Mouse (Mus musculus): ENCODE results near the gene Slc46a2.
A peak's percentile ranks its signal among the peaks of the same experiment; 100 is the strongest.

Gene Slc46a2

DNA sequence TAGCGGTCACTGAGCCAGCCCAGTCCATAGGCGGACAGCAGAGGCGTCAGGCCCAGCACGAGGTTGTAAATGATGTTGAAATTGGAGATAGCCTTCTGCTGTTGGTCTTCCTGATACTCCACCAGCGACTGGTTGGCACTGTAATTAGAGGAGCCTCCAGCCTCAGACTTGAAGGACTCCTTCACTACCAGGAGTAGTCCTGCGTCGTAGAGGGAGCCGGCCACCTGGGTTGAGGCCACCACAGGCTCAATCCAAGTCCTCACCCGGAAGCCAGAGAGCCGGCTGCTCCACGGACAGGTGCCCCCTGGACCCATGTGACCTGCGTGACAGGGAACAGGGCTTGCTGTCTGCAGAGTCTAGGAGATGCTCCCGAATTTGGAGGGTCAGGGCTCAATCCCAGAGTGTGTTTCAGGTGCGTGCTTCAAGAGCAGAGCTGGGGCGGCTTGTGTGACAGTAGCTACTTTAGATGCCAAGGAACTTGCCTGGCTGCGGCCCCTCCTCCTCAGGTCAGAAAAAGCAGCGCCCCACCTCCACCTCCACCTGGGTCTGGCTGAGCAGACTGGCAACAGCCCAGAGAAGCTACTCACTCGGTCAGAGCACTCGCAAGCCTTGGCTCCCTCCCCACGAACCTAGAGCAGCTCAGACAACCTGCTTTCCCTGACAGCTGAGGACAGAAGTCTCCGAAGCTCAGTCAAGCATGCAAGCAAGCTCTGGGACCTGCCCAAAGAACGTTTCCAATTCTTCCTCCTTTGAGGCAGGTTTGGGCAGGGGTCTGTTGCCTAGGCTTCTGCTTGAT, at the start of gene Slc46a2:
Slc46a2 (minus strand) TSS at position 449 of the 796 bp plus-strand sequence.
- no peak for DNase-seq

GRCm38 (mm10) chr4:59963405-59964344, 48.8 kb upstream of the Slc46a2 start, which contains the start of gene Mup6:
Gene Mup6 (plus strand): TSS chr4:59964294.
- DNase-seq, result no peak

- no peak for DNase-seq
Measured at GRCm38 (mm10) chr4:59960610-59961009, 45.8 kb upstream of the Slc46a2 start, which contains the start of gene Mup4. Gene Mup4 (minus strand): TSS chr4:59960710.

DNA sequence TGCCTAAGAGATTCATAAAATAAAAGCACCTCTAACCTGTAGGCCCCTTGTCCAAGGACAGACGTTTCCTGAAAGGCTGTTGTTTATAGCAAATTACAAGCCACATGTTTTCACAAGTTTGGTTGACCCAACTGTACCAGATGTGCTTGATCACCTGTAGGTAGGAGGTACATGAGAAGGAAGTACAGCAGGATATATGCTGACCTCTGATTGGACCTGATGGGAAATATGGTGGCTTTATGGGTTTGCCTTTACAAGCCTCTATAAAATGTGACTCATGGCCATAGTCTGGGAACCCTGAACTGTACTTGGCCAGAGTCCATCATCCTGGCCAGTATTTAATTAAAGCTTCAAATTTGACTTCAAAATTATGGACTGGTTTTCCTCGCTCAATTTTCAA, 22.7 kb upstream of the Slc46a2 start:
- DNase-seq, result no peak

DNA sequence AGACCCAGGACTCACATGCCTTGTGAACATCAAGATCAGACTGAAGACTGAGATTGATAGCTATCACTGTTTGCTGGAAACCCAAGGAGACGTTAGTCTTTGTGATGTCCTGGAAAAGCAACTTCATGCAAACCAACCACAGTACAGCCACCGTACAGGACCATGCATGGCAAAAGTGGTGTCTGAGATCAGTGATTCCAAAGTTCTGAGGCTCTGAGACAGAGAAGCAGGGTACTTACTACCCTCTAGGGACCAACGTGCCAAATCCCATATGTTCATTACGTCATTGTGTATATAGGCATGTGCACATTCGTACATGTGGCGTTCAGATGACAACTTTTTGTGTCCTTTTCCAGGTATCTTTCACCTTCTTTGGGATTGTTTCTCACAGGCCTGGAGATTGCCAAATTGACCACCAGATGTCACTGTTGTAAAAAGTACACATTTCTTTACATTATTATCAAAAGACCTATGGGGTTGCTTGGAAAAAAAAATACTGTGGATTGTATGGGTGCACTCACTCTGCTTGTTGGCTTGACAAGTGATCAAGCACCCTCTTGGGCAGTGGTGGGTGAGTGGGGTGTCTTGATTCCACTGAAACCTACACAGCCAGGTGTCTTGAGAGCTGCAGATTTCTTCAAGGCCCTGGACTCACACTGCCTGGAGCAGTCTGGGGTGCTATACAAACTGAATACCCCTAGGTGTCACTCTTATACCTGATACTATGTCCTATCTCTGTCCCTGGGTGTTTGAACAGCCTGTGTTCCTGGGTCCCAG, 17.8 kb upstream of the Slc46a2 start:
- no peak for DNase-seq

GRCm38 (mm10) chr4:59928347-59928746, 13.5 kb upstream of the Slc46a2 start:
- DNase-seq, result peak; percentile 55

DNA sequence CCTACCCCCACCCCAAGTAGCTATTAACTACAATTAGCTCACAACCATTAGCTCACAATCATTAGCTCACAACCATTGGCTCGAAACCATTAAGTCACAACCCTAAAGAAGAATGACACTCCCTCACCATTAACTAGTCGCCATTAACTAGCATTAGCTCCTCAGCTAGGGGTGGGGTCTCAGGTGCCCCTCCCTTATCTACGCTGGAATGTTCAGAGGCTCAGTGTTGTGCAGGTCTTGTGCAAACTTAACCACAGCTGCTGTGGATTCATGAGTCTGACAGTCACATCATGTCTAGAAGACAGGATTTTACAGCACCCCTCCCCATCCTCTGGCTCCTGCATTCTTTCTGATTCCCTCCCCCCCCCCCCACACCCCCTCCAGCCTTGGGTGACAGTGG, 12.8 kb upstream of the Slc46a2 start:
- DNase-seq, result no peak

- no peak for DNase-seq
Measured at GRCm38 (mm10) chr4:59925082-59925481, 10.2 kb upstream of the Slc46a2 start.

- DNase-seq, result no peak
Measured at GRCm38 (mm10) chr4:59917966-59918365, 3.1 kb upstream of the Slc46a2 start.

GRCm38 (mm10) chr4:59908785-59909184, 6.1 kb downstream of the Slc46a2 start:
- DNase-seq, result no peak

GRCm38 (mm10) chr4:59907657-59908230, 7.1 kb downstream of the Slc46a2 start:
- DNase-seq, result no peak

- no peak for DNase-seq
Measured at GRCm38 (mm10) chr4:59907092-59907491, 7.8 kb downstream of the Slc46a2 start.

DNA sequence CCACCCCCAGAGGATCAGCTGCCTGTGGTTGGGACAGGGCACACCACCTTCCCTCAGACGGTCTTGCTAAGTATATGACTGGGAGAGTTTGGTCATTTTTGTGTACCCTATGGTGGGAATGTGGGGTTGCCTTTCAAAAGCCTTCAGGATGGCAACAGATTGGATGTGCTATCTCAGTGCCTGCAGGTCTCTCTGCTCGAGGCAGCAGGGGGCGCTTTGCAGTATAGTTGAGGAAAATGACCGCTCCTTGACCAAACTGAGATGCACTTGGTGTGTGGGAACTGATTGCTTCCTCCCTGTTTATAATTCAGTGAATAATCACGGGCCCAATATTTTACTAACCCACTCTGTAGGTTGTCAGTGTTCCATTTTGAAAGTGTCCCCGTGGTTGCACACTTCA, 12.3 kb downstream of the Slc46a2 start:
- no peak for DNase-seq

DNA sequence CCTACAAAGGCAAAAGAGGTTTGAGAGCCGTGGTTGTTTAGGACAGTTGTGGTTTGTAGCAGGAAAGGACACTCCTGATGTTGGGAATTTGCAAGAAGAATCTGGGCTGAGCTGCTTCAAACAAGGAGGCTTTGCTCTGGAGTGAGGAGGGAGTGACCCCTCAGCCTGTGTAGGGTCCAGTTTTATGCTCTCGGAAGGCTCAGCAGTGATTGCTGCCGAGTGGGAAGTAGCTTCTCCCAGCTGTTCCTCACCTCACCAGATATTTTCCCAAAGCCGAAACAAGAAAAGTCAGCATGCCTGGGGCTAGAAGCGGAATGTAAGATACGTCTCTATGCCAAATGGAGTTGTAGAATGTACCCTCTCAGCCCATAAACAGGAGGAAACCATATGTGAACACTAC, 13.0 kb downstream of the Slc46a2 start:
- no peak for DNase-seq

- no peak for DNase-seq
Measured at GRCm38 (mm10) chr4:59898521-59898919, 16.3 kb downstream of the Slc46a2 start.

GRCm38 (mm10) chr4:59897814-59898520, 16.9 kb downstream of the Slc46a2 start:
- no peak for DNase-seq

- DNase-seq, result no peak
Measured at GRCm38 (mm10) chr4:59896000-59896399, 18.9 kb downstream of the Slc46a2 start.

DNA sequence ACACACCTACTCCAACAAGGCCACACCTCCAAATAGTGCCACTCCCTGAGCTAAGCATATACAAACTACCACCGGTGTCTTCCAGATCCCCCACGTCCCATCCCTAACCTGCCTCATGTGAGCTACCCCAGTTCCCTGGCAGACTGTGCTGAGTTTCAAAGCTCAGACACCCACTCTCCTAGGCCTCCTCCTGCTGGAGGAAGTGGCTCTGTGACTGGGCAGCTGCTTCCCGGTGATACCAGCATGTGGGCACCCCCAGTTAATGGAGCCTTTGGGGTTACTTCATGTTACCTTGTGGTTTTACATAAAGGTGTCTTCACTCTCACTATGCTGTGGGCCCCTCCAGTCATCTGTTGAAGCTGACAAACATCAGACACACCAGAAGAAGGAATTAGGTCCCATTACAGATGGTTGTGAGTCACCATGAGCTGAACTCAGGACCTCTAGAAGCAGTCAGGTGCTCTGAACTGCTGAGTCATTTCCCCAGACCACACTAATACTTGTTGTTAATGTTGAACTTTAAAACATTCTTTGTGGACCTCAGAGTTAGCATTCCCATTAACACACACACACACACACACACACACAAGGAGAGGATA, 19.8 kb downstream of the Slc46a2 start:
- no peak for DNase-seq

- no peak for DNase-seq
Measured at GRCm38 (mm10) chr4:59894415-59894814, 20.4 kb downstream of the Slc46a2 start.

DNA sequence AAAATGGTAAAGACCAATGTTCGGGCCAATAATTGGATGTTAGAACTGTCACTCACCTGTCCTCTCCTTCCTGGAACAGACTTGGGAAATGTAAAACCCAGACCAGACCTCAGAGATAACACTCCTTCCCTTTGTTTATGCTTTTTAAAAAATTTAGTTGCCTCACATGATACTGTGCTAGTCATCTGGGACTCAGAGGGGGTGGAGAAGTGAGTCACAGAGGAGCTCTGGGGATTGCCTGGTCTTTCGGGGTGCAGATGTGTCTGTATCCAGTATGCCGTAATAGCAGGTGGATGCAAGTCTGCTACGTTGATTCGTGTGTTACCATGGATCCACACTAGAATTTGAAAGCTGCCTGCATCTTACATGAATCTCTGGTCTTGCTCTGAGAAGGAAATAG, 22.1 kb downstream of the Slc46a2 start:
- no peak for DNase-seq

DNA sequence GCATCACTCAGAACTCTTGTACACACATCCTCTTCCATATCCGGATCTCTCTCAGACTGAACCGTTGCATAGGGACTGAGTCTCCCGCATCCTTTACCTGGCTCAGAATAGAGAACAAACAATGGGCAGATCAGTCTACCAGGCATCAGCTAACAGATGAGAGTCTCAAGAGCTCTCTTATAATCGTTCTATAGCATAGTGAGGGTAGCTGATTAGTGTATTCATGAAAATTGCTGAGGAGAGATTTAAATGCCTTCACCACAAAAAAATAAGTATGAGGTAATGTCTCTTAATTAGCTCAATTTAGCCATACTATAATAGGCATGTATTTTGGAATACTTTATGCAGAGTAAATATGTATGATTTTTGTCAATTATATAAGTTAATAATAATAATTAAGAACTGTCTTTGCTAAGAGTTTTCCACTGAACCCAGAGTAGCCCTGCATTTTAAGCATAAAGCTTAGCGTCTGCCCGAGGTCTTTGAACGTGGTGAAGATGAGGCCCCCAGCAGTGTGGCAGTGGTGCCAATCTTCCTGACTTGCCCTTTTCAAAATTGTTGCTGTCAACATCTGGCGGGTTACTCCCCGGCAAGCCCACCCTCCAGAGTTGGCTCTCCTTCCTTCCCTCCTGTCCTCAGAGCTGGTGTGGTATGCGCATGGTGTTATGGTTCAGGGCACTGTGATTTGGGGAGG, 23.0 kb downstream of the Slc46a2 start:
- no peak for DNase-seq
